Mouse (Mus musculus) right cerebral cortex, postnatal 25 days (tissue): ENCODE measurements around the gene Stxbp4.
A peak's percentile ranks its signal among the peaks of the same experiment; 100 is the strongest.

Source experiments
- DNase-seq: peaks from one replicate; pipeline ENCODE4 v3.0.0; 2022

Stxbp4 gene

DNA sequence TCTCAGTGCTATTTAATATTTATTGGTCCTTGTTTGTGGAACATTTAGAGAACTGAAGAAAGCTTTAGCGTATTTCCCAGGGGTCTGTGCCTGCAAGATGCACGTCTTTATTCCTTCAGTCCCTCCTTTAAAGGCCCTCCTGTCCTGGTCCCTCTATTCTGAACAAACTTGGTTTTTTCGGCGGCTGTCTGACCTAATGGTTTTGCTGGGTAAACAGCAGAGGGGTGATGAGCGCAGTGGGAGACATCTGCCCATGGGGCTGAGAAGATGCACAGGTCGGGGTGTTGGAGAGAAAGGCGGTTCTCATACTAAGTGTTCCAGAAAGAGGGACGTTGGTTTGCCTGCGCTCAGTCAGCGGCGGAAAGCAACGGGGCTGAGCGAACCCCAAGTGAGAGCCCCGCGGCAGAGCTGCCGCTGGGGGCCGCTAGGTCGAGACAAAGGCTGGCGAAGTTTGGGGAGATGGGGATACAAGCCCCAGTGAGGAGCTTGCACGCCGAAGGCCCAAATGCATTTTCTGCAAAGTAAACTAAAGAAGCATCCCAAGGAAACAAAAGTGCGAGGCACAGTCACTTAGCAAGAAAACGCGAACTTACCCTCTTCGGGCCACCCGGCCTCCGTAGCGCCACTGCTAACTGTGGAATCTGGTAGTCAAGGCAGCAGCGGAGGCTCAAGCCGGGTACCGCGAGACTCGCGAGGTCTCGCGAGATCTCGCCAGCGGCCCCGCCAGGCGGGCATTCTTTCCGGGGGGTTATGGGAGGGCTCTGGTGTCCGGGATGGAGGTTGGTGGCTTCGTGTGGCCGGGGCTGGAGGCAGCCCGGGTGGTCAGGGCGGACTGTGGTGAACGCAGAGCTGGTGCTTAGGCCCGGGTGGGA, at the start of gene Stxbp4, which contains the start of gene Cox11:
Gene Stxbp4, minus strand, starts transcription at position 645 of the 872 bp plus-strand sequence.
Gene Cox11, plus strand, starts transcription at position 734 of the 872 bp plus-strand sequence.
- DNase-seq: peak; percentile 94

DNA sequence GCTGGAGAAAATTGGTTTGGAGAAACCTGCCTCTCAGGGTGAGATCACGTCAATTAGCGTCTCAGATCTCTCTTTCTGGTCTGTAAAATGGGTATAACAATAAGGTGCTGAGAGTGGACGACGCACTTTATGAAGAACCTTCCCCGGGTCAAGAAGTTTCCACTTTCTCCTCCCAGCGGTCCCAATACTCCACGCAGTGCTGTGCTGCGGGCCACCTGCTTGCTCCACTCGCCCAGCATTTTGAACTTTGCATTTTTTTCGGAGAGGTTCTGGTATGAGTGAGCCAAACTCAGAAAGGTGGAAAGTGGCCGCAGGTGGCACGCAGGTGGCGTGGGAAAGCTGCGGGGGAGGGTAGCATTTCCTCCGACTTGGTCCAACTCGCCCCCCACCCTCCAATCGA, 49.2 kb upstream of the Stxbp4 start:
- DNase-seq: no peak

DNA sequence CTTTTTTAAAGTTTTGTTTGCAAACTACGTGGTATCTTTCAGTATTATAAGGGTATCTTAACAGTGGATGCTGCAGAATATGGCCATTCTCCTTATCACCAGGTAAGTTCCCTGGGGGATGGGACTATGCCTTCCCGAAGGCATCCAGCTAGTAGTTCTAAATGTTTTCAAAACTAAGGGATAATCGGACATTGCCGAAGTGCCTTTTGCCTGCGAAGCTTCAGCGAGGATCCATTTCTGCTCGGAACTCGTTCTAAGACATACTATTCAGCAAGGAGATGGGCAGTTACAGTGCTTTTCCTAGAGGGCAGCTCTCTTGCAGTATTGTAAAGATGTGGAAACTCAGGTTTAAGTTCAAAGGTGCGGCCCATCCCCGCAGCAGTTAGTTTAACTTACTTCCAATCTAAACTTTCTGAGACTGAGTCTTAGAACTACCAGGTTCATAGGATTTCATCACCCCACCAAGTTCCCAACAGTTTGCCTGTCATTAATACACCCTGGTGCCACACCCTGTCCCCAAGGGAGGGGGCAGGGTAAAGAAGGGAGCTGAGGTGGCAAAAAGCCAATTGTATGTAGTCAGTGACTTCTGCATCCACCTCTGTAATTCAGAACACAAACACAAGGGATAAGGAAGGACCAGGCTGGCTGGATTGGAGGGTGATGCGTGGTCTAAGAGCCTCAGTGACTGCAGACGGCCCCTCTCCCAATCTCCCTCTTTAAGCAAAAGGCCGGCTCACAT, 48.6 kb upstream of the Stxbp4 start:
- DNase-seq: no peak

DNA sequence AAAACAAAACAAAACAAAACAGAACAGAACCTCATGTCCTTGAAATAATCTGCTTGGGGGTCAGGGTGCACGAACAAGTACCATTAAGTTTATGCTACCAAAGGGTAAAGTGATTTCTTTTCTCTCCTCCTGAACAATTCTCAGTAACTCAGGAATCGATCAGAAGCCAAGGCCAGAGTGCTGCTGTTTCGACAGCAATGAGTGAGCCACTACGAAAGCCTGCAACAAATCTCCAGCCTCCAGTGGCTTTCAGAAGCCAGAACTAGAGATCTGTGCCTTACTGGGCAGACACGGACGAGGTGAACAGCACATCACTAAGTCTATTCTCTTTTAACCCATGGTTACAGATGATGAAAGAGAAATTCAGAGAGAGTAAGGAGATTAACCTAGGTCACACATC, 47.3 kb upstream of the Stxbp4 start:
- no peak for DNase-seq

DNA sequence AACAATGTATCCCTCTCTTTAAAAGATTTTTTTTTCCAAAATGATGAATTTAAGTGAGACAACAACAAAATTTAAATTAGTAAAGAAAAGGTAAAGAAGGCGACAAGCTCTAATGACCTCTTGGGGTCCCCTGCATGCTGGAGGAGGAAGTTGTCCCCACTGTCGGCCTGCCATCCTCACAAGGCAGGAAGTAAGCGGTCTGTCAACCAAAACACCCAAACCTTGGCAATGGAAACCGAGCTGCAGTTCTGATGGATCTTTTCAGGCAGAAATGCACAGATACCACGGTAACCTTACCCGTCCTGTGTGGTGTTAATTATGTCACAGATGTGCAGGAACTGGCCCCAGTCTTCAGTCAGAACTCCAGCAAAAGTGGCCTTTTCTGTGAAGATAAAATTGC, 46.9 kb upstream of the Stxbp4 start:
- DNase-seq: no peak

DNA sequence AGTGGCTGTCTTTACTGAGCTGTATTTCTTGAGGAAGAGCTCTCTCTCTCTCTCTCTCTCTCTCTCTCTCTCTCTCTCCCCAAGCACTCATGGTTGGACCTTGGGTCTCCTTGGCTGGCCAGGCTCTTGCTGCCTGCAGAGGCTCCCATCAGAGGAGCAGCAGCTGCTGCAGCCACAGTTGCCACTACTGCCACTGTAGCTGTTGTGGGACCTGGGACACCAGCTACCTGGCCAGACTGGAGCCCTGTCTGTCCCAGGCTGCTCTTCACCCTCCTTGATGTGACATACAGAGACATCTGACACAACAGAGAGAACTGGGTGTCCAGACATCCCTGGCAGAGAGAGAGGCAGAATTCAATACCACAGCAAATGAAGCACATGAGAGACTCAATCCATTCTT, 43.3 kb upstream of the Stxbp4 start:
- DNase-seq: no peak

DNA sequence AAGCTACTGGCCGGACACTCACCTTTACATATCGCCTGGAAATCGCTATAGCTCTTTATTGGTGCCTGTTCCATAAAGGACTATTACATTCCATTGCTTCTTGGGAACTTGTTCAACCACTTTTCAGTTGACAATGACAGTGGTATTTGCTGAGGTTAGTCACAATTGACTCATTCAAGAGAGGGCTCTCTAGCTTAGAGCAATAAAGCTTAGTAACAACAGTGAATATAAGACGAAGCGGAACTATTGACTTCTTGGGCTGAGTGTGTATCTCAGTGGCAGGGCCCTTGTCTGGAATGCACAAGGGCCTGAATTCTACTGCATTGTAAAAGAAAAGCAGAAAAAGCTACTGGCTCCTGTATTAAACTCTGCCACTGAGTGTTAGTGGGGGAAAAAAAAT, 40.7 kb upstream of the Stxbp4 start:
- DNase-seq: no peak

DNA sequence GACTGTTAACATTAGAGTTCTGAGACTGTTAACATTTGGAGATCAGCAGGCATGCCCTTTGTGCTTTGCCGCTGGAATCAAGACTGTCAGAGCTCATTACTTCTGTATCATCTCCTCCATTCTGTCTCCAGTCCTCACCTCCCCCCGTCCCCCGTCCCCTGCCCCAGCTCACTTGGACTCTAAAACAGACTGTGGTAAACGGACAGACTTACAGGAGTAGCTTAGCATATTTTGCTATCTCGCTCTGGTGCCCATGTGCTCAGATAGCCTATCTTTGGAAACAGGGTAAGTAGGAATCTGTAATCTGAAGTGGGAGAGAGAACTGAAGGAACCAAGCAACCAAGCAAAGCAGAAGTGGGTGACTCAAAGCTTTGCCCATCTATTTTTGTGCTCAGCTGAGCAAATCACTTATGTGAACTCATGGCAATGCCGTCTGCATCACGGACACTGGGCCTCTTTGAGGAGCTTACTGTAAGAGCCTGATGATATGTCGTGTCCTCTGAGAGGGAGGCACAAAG, 39.9 kb upstream of the Stxbp4 start:
- DNase-seq: peak; percentile 37

DNA sequence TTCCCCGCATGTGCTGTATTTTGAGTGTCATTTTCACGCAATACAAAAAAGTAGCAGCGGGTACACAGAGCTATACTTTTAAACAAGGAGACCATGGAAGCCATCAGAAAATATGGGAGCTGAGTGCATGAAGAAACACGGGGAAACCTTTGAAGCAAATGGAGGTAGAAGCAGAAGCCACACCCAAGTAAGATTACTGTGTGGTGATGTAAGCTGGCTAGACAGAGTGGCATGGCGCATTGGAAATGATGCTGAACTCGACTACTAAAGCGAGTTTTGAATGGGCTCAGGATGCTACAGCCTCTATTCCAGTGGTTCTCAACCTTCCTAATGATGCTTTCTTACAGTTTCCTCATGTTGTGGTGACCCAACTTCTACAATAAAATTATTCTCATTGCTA, 39.1 kb upstream of the Stxbp4 start:
- no peak for DNase-seq

DNA sequence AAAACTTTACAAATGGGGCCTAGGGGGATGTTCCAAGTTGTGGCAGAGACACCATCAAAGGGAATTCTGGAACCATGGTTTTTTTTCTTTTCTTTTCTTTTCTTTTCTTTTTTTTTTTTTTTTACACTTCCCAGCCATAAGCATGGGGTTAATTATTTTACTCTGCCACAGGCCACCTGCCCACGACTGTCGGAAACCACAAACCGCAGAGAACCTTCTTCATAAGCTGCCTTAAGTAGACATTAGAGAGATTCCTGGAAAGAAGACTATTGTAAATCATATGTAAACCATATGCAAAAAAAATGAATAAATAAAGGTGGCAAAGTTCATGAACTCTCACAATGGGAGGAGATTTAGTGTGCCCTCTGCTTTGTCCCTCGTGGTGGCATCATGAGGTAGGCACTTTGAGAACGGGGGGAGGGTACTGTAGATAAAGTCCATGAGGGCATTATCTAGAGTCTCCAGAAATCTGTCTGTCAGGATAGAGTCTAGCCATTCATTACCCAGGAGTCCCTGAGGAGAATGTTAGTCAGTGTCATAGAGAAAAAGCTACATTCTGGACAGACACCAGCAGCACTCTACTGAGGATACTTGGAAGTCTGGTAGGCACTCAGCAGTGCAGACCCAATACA, 37.7 kb upstream of the Stxbp4 start:
- no peak for DNase-seq

DNA sequence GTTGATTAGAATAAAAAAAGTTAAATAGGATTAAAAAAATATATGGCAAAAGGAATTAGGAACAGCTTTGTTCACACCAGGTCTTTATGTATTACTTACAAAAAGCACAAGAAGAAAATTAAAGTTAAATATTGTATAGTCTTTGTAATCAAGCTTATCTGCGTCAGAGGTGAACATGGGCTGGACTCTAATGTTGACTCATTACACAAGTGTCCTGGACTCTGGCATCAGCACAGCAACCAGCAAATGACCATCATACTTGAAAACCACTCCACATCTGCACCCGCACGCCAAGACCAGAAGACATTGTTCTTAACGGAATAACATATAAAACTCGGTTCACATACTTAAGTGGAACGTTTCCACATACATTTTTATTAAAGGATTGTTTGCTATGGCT, 29.4 kb upstream of the Stxbp4 start:
- no peak for DNase-seq

DNA sequence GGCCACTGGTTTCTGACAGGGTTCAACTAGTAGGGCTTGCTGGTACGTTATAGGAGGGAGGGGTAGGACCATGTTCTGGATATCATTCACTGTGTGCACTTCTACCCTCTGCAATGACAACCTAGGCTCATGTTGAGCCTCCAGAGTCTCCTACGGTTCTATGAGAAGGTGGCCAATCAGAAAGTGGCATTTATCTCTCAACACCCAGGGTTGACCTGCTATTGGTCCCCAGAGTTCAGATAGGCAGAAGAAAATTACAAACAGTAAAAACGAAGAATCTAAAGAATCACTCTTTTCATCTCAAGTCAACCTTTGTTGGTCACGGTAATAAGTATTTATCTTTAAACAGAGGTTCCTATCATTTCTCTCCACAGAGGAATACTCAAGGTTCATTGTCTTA, 29.0 kb upstream of the Stxbp4 start:
- no peak for DNase-seq

DNA sequence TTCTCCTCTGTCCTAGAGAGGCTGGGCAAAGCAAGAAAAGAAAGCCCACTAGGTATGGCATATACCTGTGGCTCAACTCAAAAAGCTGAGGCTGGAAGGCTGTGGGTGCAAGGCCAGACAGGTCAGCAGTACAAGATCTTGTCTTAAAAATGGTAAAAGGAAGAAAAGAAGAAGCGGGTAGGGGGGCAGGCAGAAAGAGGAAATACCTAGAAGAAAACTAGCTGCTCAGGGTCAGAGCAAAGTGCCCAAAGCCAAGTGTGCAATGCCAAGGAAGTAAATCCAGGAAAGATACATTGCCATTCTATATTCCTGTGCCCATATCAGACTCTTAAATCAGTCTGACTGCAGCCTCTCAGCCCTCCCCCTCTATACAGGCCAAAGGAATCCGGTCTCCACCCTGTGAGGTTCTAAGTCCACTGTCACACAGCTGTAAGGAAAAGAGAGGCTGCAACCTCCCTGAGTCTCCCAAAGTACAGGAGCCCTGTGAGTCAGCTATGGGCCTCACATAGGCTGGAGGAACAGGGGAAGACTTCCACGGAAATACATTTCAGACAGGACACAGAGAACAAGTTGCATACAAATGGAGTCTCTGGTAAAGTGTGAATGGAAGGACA, 28.4 kb upstream of the Stxbp4 start:
- DNase-seq: no peak

DNA sequence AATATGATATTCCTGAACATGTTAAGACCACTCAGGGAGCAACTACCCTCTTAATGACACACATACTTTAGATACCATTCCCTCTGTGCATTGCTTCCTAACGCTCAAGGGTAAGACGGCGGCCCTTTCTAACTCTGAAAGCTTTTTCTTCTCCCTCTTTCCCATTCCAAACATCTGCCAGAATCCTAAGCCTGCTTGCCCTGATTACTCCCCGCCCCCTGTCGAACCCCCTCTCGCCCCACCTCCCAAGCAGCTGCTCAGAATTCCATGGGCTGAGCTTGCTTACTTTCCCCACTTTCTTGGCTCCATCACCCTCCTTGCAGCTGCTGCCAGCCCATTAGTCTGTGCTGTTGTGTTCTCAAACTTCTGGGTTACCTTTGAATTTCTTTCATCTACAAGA, 27.3 kb upstream of the Stxbp4 start:
- DNase-seq: no peak

DNA sequence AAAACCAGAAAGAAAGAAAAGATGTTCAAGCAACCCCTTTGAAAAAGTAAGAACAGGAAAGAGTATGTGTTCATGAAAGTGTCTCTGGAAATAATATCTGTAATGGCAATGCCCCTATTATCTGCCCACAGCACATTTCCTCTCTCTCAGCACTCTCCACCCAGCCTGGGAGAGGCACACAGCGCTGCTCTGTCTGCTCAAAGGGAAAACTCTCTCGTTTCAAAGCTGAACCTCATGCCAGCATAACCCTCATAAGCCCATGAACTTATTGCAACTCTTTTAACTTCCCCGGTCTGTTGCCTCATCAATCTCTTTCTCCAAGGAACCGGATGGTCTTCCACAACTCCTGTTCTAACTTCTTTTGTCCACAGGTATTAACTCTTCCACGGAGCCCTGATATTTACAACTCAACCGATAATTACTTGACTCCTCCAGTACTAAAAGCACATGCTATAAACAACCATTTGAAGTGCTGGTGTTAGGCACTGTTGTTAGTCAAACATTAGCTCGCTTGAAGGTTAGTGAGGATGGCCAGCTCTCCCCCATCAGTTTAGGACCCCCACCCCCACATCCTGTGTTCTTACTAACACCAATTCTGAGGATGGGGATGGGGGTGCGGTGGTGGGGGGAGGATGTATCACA, 26.6 kb upstream of the Stxbp4 start:
- DNase-seq: no peak

DNA sequence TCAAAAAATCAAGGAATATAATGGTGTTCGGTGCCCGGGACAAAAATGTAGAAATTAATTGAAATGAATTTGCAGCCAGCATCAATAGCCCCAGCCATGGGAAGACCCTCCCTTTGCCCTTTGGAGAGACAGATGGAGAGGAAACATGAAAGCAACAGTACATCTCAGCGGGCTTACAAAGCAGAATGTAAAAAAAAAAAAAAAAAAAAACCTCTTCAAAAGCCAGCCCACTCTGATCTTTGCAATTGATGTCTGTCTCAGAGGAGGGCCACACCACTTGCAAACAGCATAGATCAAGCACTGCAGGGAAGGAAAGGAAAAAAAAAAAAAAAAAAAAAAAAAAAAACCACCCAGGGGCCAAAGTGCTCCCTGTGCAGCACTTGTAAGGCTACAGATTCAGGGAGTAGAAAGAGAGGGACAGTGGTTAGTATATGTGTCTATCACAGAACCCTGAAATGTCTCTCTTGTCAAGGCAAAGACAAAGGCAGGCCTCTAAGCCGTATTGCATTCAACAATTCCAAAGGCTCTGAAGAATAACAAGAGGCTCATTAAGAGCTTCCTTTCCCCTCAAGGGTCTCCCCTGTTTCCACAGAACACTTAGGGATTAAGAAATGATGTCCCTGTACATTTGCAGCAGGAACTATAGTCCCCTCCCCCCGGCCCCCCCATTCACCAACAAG, 25.9 kb upstream of the Stxbp4 start:
- no peak for DNase-seq

DNA sequence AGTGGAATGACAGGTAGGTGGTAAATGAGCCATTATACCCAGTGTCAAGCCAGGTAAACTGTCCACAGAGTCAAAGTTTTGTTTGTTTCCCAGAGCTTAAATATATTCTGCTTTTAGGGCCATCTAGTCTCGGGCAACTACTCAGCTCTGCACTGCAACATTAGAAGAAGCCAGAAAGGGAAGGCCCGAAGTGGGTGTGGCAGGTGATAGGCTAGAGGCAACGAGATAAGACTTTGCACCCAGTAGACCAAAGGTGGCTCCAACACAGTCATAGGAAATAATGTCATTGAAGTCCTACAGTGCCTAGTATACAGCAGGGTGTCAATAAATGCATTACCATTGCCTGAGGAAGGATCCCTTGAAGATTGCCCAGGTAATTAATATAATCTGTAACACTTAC, 25.2 kb upstream of the Stxbp4 start:
- DNase-seq: no peak

DNA sequence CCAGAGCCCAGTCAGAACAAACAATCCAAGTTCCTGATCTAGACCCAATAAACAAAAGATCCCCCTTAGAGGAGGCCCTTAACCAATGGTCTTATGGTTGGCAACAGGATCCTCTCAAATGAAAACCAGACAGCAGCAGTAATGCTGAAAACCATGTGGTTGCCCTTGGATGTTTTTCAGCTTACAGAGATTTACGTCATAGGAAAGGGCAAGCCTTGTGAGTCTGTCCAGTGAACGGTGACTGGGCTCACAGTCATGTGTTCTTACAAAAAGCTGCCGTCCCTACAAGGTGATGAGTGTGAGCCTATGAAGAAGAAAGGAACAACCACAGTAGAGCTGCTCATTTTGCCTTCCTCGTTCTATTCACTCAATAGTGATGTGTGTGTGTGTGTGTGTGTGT, 22.8 kb upstream of the Stxbp4 start:
- no peak for DNase-seq

DNA sequence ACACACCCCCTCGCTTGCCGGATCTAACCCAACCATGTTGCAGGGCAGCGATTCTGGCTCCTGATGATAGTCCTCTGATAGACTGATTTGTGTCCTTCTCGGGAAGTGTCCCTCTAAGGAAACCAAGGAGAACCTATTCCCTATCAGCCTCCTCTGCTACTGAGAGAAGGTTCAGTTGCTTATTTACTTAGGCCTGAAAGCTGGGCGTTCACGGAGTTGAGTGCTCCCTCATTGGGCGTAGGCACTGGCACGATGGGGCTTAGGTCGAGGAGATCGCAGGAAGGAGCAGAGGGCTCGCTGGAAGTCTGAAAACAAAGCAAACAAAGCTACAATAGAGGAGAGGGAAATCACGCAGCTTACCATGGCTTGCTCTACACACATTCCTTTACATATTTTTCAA, 19.6 kb upstream of the Stxbp4 start:
- DNase-seq: no peak

DNA sequence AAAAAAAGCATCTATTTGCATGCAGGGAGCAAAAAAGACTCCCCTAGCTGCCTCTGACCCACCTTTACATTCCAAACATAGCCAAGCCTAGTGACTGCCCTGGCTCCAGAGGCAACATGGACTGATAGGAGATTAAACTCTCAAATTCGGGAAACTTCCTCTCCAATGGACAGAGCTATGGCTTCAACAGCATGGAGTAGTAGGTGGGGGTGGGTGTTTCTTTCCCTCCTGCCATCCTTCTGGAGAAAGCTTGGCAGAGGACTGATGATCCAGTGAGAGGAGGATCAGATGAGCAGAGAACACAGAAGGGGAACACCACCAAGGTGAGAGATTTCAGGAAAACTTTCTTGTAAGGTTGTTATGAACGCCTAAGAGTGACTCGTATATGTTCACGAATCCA, 14.7 kb upstream of the Stxbp4 start:
- no peak for DNase-seq

DNA sequence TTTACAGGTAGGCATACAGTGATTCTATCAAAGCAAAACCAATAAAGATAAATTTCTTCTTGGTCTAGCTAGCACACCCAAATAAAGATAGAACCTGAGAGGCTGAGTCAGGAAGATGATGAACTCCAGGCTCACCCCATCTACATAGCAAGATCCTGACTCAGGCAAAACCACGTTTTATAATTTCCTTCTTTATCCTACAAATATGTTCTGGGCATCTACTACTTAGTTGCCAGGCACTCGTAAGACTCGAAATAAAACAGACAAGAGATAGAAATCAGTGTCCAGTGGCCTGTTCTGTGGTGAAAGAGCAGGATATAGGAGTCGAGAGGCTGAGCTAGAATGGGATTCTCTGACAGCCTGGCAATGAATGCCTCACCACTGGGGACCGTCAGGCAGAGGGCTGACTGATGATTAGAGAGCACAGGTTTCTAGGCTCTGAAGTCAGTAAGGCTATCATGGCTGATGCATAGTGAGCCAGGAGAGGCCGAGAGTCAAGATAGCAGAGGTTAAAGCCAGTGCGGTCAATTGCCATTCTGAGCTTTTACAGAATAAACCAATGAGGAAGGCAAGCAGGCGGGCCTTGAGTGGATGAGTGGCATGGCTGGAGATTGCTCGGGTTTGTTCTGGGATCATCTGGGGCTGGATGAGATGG, 12.5 kb upstream of the Stxbp4 start:
- no peak for DNase-seq
